Mouse (Mus musculus) heart, embryonic 13.5 days (tissue): Measurements from ENCODE around the gene Dytn. TPM values are rescaled to one million over a fixed set of nuclear protein-coding genes. Genes with fewer than 3 reads are reported as not detected.
"Not testable (repeated sequence)": the region's sequence is repeated elsewhere in the genome, so short reads cannot be mapped to it uniquely, and the experiment has no call there.

ENCODE experiments used
- ATAC-seq: fragments of 200-750 bp; cut with Nextera tagmentation; 2 replicates; pipeline ENCODE4 v1.8.0; 2017; ENCODE audit warnings: moderate TSS enrichment; ENCODE audit not compliant: insufficient number of reproducible peaks, low FRiP score, low TSS enrichment; ENCODE audit errors: extremely low read depth
- H3K27ac ChIP-seq: fragments of 300-500 bp; sonication (generic); replicated peaks from 2 replicates; pipeline ENCODE4 v1.5.1; 2015; ENCODE audit warnings: moderate library complexity, mild to moderate bottlenecking, inconsistent platforms
- H3K27me3 ChIP-seq: fragments of 300-500 bp; sonication (generic); replicated peaks from 2 replicates; pipeline ENCODE4 v1.6.1; 2015; ENCODE audit warnings: mild to moderate bottlenecking, inconsistent platforms
- H3K36me3 ChIP-seq: fragments of 300-500 bp; sonication (generic); 2 replicates; pipeline ENCODE4 v1.6.1; 2015; ENCODE audit warnings: mild to moderate bottlenecking, inconsistent platforms
- H3K4me1 ChIP-seq: fragments of 300-500 bp; sonication (generic); 2 replicates; pipeline ENCODE4 v1.6.1; 2015; ENCODE audit warnings: inconsistent platforms
- H3K4me2 ChIP-seq: fragments of 300-500 bp; sonication (generic); 2 replicates; pipeline ENCODE4 v1.6.1; 2015; ENCODE audit warnings: inconsistent platforms, mild to moderate bottlenecking, moderate library complexity
- H3K4me3 ChIP-seq: fragments of 300-500 bp; sonication (generic); 2 replicates; pipeline ENCODE4 v1.5.1; 2015; ENCODE audit warnings: moderate library complexity, mild to moderate bottlenecking, inconsistent platforms
- H3K9ac ChIP-seq: fragments of 300-500 bp; sonication (generic); 2 replicates; pipeline ENCODE4 v1.6.1; 2015; ENCODE audit warnings: inconsistent platforms, mild to moderate bottlenecking, moderate library complexity
- H3K9me3 ChIP-seq: fragments of 300-500 bp; sonication (generic); 2 replicates; pipeline ENCODE4 v1.6.1; 2016; ENCODE audit warnings: inconsistent platforms
- WGBS: fragments of 180-500 bp; shearing (Covaris S2); methylation state at CpG from one replicate; pipeline ENCODE4 v1.1.7; 2015; ENCODE audit warnings: mixed read lengths; 5-methylcytosine and 5-hydroxymethylcytosine counted together
- polyA plus RNA-seq: library from polyadenylated mRNA; unstranded; fragments of >200 nt; fragmentation: Nextera tagmentation; extraction: Ambion mirVana; gene quantifications from 2 replicates; pipeline ENCODE4 v1.2.1, GENCODE M21; 2015

The Dytn gene
- polyA plus RNA-seq, 1 experiment from 2014 or later, result not detected

GRCm38 (mm10) chr1:63666089-63666488, 20.6 kb downstream of the Dytn start:
- Histone ChIP-seq H3K4me3 (no peak overlapping the region), H3K9ac (no peak overlapping the region), H3K27ac (no peak overlapping the region), H3K4me2 (no peak overlapping the region), H3K4me1 (peaks cover 5% of the 10 kb centered on the region), H3K27me3 (peaks cover 29% of the 10 kb centered on the region), H3K9me3 (no peaks in the 10 kb centered on the region), H3K36me3 (no peaks in the 10 kb centered on the region)
- WGBS, result 80% methylated on average over 2 of the region's 2 CpGs
- no peak for ATAC-seq

GRCm38 (mm10) chr1:63659591-63659990, 27.1 kb downstream of the Dytn start:
- H3K36me3 ChIP-seq, result no peaks in the 10 kb centered on the region
- no peak overlapping the region for H3K4me3 ChIP-seq
- 1% methylated on average over 7 of the region's 7 CpGs for WGBS
- H3K9me3 ChIP-seq, result no peaks in the 10 kb centered on the region
- peaks cover 17% of the 10 kb centered on the region; the same call in 1 of the 2 replicates for H3K27me3 ChIP-seq
- ATAC-seq, result no peak
- H3K4me1 ChIP-seq, result no peaks in the 10 kb centered on the region
- no peak overlapping the region for H3K9ac ChIP-seq
- no peak overlapping the region for H3K27ac ChIP-seq
- H3K4me2 ChIP-seq, result no peak overlapping the region

GRCm38 (mm10) chr1:63658016-63658415, 28.7 kb downstream of the Dytn start:
- Histone ChIP-seq H3K36me3 (no peaks in the 10 kb centered on the region), H3K4me1 (no peaks in the 10 kb centered on the region), H3K4me2 (no peak overlapping the region), H3K9me3 (no peaks in the 10 kb centered on the region), H3K9ac (no peak overlapping the region), H3K27me3 (peaks cover 17% of the 10 kb centered on the region; the same call in 1 of the 2 replicates), H3K27ac (no peak overlapping the region), H3K4me3 (no peak overlapping the region)
- WGBS, result 15% methylated on average over 6 of the region's 6 CpGs
- no peak for ATAC-seq

- H3K36me3 ChIP-seq, result no peaks in the 10 kb centered on the region
- H3K9me3 ChIP-seq, result no peaks in the 10 kb centered on the region
- 67% methylated on average over 6 of the region's 6 CpGs for WGBS
- no peaks in the 10 kb centered on the region for H3K27me3 ChIP-seq
- no peak overlapping the region for H3K9ac ChIP-seq
- H3K4me3 ChIP-seq, result no peak overlapping the region
- no peaks in the 10 kb centered on the region for H3K4me1 ChIP-seq
- no peak overlapping the region for H3K4me2 ChIP-seq
- H3K27ac ChIP-seq, result no peak overlapping the region
- ATAC-seq, result no peak
Measured at GRCm38 (mm10) chr1:63639921-63640320, 46.8 kb downstream of the Dytn start.

GRCm38 (mm10) chr1:63630390-63630789, 56.3 kb downstream of the Dytn start:
- H3K4me1 ChIP-seq, H3K9ac ChIP-seq, H3K4me2 ChIP-seq, H3K4me3 ChIP-seq, H3K9me3 ChIP-seq, H3K36me3 ChIP-seq, H3K27ac ChIP-seq, H3K27me3 ChIP-seq, ATAC-seq: not testable (repeated sequence)

- no peak for ATAC-seq
- Histone ChIP-seq H3K4me1 (no peaks in the 10 kb centered on the region), H3K4me2 (no peak overlapping the region), H3K27ac (no peak overlapping the region), H3K9ac (no peak overlapping the region), H3K4me3 (no peak overlapping the region), H3K9me3 (peaks cover 10% of the 10 kb centered on the region), H3K27me3 (no peaks in the 10 kb centered on the region), H3K36me3 (no peaks in the 10 kb centered on the region)
- WGBS, result 47% methylated on average over 2 of the region's 2 CpGs
Measured at GRCm38 (mm10) chr1:63628211-63628610, 58.5 kb downstream of the Dytn start.

- Histone ChIP-seq H3K4me1 (no peaks in the 10 kb centered on the region), H3K27ac (no peak within 1 kb of the TSS), H3K4me3 (no peak within 1 kb of the TSS), H3K9me3 (no peaks in the 10 kb centered on the region), H3K27me3 (peaks cover 26% of the 10 kb centered on the region), H3K36me3 (no peaks in the 10 kb centered on the region), H3K4me2 (no peak within 1 kb of the TSS), H3K9ac (no peak within 1 kb of the TSS)
- ATAC-seq, result no peak
- WGBS, result 66% methylated on average over 3 of the region's 3 CpGs
Measured at GRCm38 (mm10) chr1:63615668-63616067, 71.1 kb downstream of the Dytn start, which contains the start of gene Gm39653. Gene Gm39653 (plus strand): TSS chr1:63615968.

GRCm38 (mm10) chr1:63614594-63614993, 72.1 kb downstream of the Dytn start:
- Histone ChIP-seq H3K27ac (no peak overlapping the region), H3K27me3 (peaks cover 26% of the 10 kb centered on the region), H3K4me1 (no peaks in the 10 kb centered on the region), H3K9ac (no peak overlapping the region), H3K9me3 (no peaks in the 10 kb centered on the region), H3K4me3 (no peak overlapping the region), H3K4me2 (no peak overlapping the region), H3K36me3 (no peaks in the 10 kb centered on the region)
- under 1% methylated on average over 11 of the region's 11 CpGs for WGBS
- ATAC-seq, result no peak

- H3K27me3 ChIP-seq, result peaks cover 21% of the 10 kb centered on the region
- no peak overlapping the region for H3K4me3 ChIP-seq
- H3K36me3 ChIP-seq, result no peaks in the 10 kb centered on the region
- no peak overlapping the region for H3K27ac ChIP-seq
- 82% methylated on average over 4 of the region's 4 CpGs for WGBS
- H3K9ac ChIP-seq, result no peak overlapping the region
- H3K4me1 ChIP-seq, result no peaks in the 10 kb centered on the region
- no peaks in the 10 kb centered on the region for H3K9me3 ChIP-seq
- no peak overlapping the region for H3K4me2 ChIP-seq
- ATAC-seq, result no peak
Measured at GRCm38 (mm10) chr1:63609613-63610012, 77.1 kb downstream of the Dytn start.

- Histone ChIP-seq H3K9me3 (no peaks in the 10 kb centered on the region), H3K27ac (no peak overlapping the region), H3K36me3 (no peaks in the 10 kb centered on the region), H3K4me1 (no peaks in the 10 kb centered on the region), H3K27me3 (no peaks in the 10 kb centered on the region), H3K9ac (no peak overlapping the region), H3K4me2 (no peak overlapping the region), H3K4me3 (no peak overlapping the region)
- WGBS, result 47% methylated on average over 3 of the region's 3 CpGs
- no peak for ATAC-seq
Measured at GRCm38 (mm10) chr1:63603870-63604500, 82.7 kb downstream of the Dytn start.

GRCm38 (mm10) chr1:63586869-63587268, 99.9 kb downstream of the Dytn start:
- Histone ChIP-seq H3K9ac (no peak overlapping the region), H3K4me3 (no peak overlapping the region), H3K36me3 (no peaks in the 10 kb centered on the region), H3K4me1 (no peaks in the 10 kb centered on the region), H3K9me3 (no peaks in the 10 kb centered on the region), H3K27ac (no peak overlapping the region), H3K27me3 (no peaks in the 10 kb centered on the region), H3K4me2 (no peak overlapping the region)
- no peak for ATAC-seq
- 73% methylated on average over 7 of the region's 7 CpGs for WGBS

GRCm38 (mm10) chr1:63579153-63579552, 107.6 kb downstream of the Dytn start:
- H3K36me3 ChIP-seq, result no peaks in the 10 kb centered on the region
- H3K9ac ChIP-seq, result no peak overlapping the region
- no peaks in the 10 kb centered on the region for H3K9me3 ChIP-seq
- no peak for ATAC-seq
- H3K4me2 ChIP-seq, result no peak overlapping the region
- H3K27ac ChIP-seq, result no peak overlapping the region
- no peaks in the 10 kb centered on the region for H3K27me3 ChIP-seq
- 62% methylated on average over 8 of the region's 8 CpGs for WGBS
- no peak overlapping the region for H3K4me3 ChIP-seq
- H3K4me1 ChIP-seq, result no peaks in the 10 kb centered on the region
